Mouse (Mus musculus) spleen, adult 18-20 months (tissue): ENCODE results near the gene Ift172.

Experiments used
- DNase-seq, 2 experiments: peaks; one replicate each; pipeline ENCODE4 v3.0.0; 2022; ENCODE audit warnings: mixed read lengths in 2 of 2

Ift172 gene

DNA sequence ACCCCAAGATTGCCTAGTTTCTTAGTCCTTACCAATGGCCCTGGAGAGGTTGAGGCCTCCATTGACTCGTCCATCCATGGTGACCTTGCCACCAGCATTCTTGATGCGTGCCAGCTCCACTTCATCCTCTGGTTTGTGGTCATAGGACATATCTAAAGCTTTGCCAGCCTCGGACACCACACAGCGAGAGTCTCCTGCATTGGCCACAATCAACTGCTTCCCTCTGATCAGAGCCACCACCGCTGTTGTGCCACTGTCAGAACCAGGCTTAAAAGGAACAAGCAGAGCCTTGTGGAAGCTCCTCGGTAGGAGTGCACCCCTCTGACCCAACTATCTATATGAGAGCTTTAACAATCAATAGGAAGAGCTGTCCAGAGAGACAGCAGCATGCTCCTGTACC, 86.5 kb downstream of the Ift172 start:
- DNase-seq: no peak

- DNase-seq: no peak
Observed at GRCm38 (mm10) chr5:31203866-31204265, 87.0 kb downstream of the Ift172 start.
